In the genomic region with DNA sequence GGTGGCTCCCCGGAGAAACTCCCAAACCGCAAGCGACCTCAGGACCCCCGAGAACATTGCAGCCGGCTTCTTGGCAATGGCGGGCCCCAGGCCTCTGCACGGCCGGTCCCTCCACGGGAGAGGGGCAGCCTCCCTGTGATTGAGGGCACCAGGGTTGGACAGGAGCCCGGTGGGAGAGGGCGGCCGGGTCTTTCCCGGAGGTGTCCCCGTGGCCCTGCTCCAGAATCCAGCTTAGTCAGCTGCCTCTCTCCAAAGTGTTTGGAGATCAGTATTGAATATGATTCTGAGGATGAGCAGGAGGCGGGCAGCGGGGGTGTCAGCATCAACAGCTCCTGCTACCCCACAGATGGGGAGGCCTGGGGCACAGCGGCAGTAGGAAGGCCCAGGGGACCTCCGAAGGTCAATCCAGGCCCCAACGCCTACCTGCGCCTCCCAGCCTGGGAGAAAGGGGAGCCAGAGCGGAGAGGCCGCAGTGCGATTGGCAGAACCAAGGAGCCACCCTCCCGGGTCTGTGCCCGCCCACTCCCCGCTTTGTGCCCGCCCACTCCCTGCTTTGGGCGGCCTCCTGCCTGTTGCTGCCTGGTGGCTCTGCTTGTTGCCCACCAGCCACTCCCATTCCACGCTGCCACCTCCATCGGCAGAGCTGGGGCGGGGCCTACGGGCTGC, we compare ENCODE assay signal across 9 mouse cellular contexts. TPM values are rescaled to one million over a fixed set of nuclear protein-coding genes. Genes with fewer than 3 reads are reported as not detected.
DNase-seq lines count a peak whose midpoint lies in the region; ATAC-seq and TF ChIP-seq lines count a peak whose summit lies in the region.
"Had no signal": no experiment of that assay in that cellular context is flagged by ENCODE, and none has a peak within 500 bp of the region (broad histone marks: within the 10 kb centered on the region; RNA-seq: fewer than 3 reads in every experiment).

No protein-coding gene starts in this region.

- no peak for DNase-seq in heart, adult 8-10 months (ENCODE audit: low spot score)
- peak; percentile 77 to 81 for DNase-seq in cerebellum, postnatal 14 days
- peak; percentile 81 to 94 for DNase-seq in kidney, postnatal 25 days
- peak; percentile 76 for DNase-seq in liver, postnatal 0 days
- DNase-seq in urinary bladder, postnatal 4 days (ENCODE audit: low spot score in 2 of 2), result peak; percentile 66 to 81

- ATAC-seq in heart, embryonic 11.5 days (replicated peaks; ENCODE audit: insufficient number of reproducible peaks, low FRiP score, low TSS enrichment), result peak; percentile 28; the same call in 1 of the 2 replicates
- ATAC-seq in heart, embryonic 16.5 days (replicated peaks; ENCODE audit: extremely low read depth, insufficient read depth, low FRiP score), result peak; percentile 62; the same call in 1 of the 2 replicates
- ATAC-seq in liver, postnatal 0 days, result peak; percentile 84
- ATAC-seq in neural tube, embryonic 15.5 days (ENCODE audit: low FRiP score), result 0 out of 2 replicates have a peak, but pooled peaks have one; percentile 54

- H3K27me3 ChIP-seq in heart, embryonic 11.5 days (ENCODE audit: control insufficient read depth, insufficient read depth, low read length), result peaks cover 50% of the 10 kb centered on the region
- H3K27me3 ChIP-seq in heart, embryonic 16.5 days (ENCODE audit: control insufficient read depth, insufficient read depth, low read length), result peaks cover 13% of the 10 kb centered on the region; the same call in 1 of the 2 replicates
- peaks cover 3% of the 10 kb centered on the region; the same call in 1 of the 2 replicates for H3K27me3 ChIP-seq in liver, postnatal 0 days (ENCODE audit: insufficient read depth, low read length)
- H3K27me3 ChIP-seq in neural tube, embryonic 15.5 days (replicated peaks), result peaks cover 8% of the 10 kb centered on the region; the same call in 1 of the 2 replicates

- H3K4me3 ChIP-seq in heart, embryonic 11.5 days (ENCODE audit: low read depth, low read length), result peak overlapping the region; percentile 40
- H3K4me3 ChIP-seq in heart, embryonic 16.5 days (ENCODE audit: low read length), result peak overlapping the region; percentile 42
- H3K4me3 ChIP-seq in liver, postnatal 0 days (ENCODE audit: low read depth, low read length), result peak overlapping the region; percentile 32
- peak overlapping the region; percentile 26 for H3K4me3 ChIP-seq in neural tube, embryonic 15.5 days (replicated peaks)

- no peak for TF ChIP-seq CTCF in liver, postnatal 0 days (IDR thresholded peaks at IDR 0.05; ENCODE audit: low read depth)

- H3K27ac ChIP-seq in heart, embryonic 11.5 days (ENCODE audit: low read depth, low read length), result no peak overlapping the region
- H3K27ac ChIP-seq in heart, embryonic 16.5 days (ENCODE audit: low read length), result no peak overlapping the region
- no peak overlapping the region for H3K27ac ChIP-seq in liver, postnatal 0 days (ENCODE audit: low read depth)
- H3K27ac ChIP-seq in neural tube, embryonic 15.5 days (replicated peaks), result no peak overlapping the region

- H3K36me3 ChIP-seq in heart, embryonic 11.5 days (ENCODE audit: control insufficient read depth, insufficient read depth, low read length), result no peaks in the 10 kb centered on the region
- H3K36me3 ChIP-seq in heart, embryonic 16.5 days (ENCODE audit: control insufficient read depth, insufficient read depth), result no peaks in the 10 kb centered on the region
- H3K36me3 ChIP-seq in liver, postnatal 0 days (replicated peaks; ENCODE audit: insufficient read depth, low read length), result no peaks in the 10 kb centered on the region
- peaks cover 50% of the 10 kb centered on the region for H3K36me3 ChIP-seq in neural tube, embryonic 15.5 days

- peak overlapping the region; percentile 73 for H3K4me2 ChIP-seq in heart, embryonic 11.5 days
- peak overlapping the region; percentile 67 for H3K4me2 ChIP-seq in heart, embryonic 16.5 days (ENCODE audit: low read depth, low read length)
- H3K4me2 ChIP-seq in liver, postnatal 0 days (ENCODE audit: low read depth, low read length), result peak overlapping the region; percentile 65
- peak overlapping the region; percentile 59 for H3K4me2 ChIP-seq in neural tube, embryonic 15.5 days

- no peaks in the 10 kb centered on the region for H3K9me3 ChIP-seq in heart, embryonic 11.5 days (replicated peaks; ENCODE audit: control insufficient read depth, low read length)
- no peaks in the 10 kb centered on the region for H3K9me3 ChIP-seq in heart, embryonic 16.5 days (replicated peaks; ENCODE audit: control insufficient read depth, low read length)
- no peaks in the 10 kb centered on the region for H3K9me3 ChIP-seq in liver, postnatal 0 days (ENCODE audit: low read length)
- no peaks in the 10 kb centered on the region for H3K9me3 ChIP-seq in neural tube, embryonic 15.5 days (replicated peaks)

- H3K9ac ChIP-seq in heart, embryonic 11.5 days (ENCODE audit: low read depth, low read length), result peak overlapping the region; percentile 68
- peak overlapping the region; percentile 64 for H3K9ac ChIP-seq in heart, embryonic 16.5 days (ENCODE audit: low read length)
- no peak overlapping the region for H3K9ac ChIP-seq in liver, postnatal 0 days (replicated peaks)
- H3K9ac ChIP-seq in neural tube, embryonic 15.5 days (replicated peaks), result no peak overlapping the region; the same call in 1 of the 2 replicates

- WGBS in heart, embryonic 11.5 days (ENCODE audit: insufficient replicate concordance), result 6% methylated on average over 32 of the region's 32 CpGs
- WGBS in heart, embryonic 16.5 days, result 11% methylated on average over 30 of the region's 32 CpGs
- WGBS in liver, postnatal 0 days (ENCODE audit: insufficient replicate concordance), result 35% methylated on average over 29 of the region's 32 CpGs
- WGBS in neural tube, embryonic 15.5 days, result 14% methylated on average over 31 of the region's 32 CpGs

- peaks cover 12% of the 10 kb centered on the region for H3K4me1 ChIP-seq in heart, embryonic 11.5 days (ENCODE audit: control insufficient read depth, insufficient read depth, low read length)
- peaks cover 5% of the 10 kb centered on the region; the same call in 1 of the 2 replicates for H3K4me1 ChIP-seq in heart, embryonic 16.5 days (ENCODE audit: control insufficient read depth, insufficient read depth, low read length)
- H3K4me1 ChIP-seq in liver, postnatal 0 days (ENCODE audit: insufficient read depth), result peaks cover 10% of the 10 kb centered on the region
- peaks cover 8% of the 10 kb centered on the region; the same call in 1 of the 2 replicates for H3K4me1 ChIP-seq in neural tube, embryonic 15.5 days

- TF ChIP-seq EP300 in liver, postnatal 0 days (IDR thresholded peaks at IDR 0.05; ENCODE audit: low read depth), result no peak

RNA-seq across cellular contexts. Expression of a gene that starts 15.1 kb away (rescaled TPM):
- 6.7 and 9.4 TPM in 2 replicates for polyA plus RNA-seq in heart, embryonic 11.5 days (2014; fragmentation: Nextera tagmentation; extraction: Ambion mirVana)
- under 1 TPM in 1 of 4 experiments, not detected in 3; 0.89 TPM for total RNA-seq in heart, adult 8-10 months (2022)
- polyA plus RNA-seq in heart, embryonic 16.5 days (2015; fragmentation: Nextera tagmentation; extraction: Ambion mirVana), result 1.0 and 2.9 TPM in 2 replicates
- polyA plus RNA-seq in liver, postnatal 0 days (2015; fragmentation: Nextera tagmentation; extraction: Ambion mirVana), result 250 and 274 TPM in 2 replicates
- 0.51 and 2.5 TPM in 2 replicates for polyA plus RNA-seq in neural tube, embryonic 15.5 days (2015; fragmentation: Nextera tagmentation; extraction: Ambion mirVana)
- total RNA-seq: MEL had no signal

RNA-seq across cellular contexts. Expression of a gene that starts 17.9 kb away (rescaled TPM):
- polyA plus RNA-seq in heart, embryonic 11.5 days (2014; fragmentation: Nextera tagmentation; extraction: Ambion mirVana), result 0.72 and 1.2 TPM in 2 replicates
- total RNA-seq in heart, adult 8-10 months (2022), result under 1 TPM in 3 of 4 experiments, not detected in 1; 0.14 to 0.25 (median 0.22) TPM
- polyA plus RNA-seq in heart, embryonic 16.5 days (2015; fragmentation: Nextera tagmentation; extraction: Ambion mirVana), result 1.1 and 1.2 TPM in 2 replicates
- polyA plus RNA-seq in liver, postnatal 0 days (2015; fragmentation: Nextera tagmentation; extraction: Ambion mirVana), result 0.59 and 1.2 TPM in 2 replicates
- polyA plus RNA-seq in neural tube, embryonic 15.5 days (2015; fragmentation: Nextera tagmentation; extraction: Ambion mirVana), result 34.5 and 43.8 TPM in 2 replicates

RNA-seq across cellular contexts. Expression of a gene that starts 40.9 kb away (rescaled TPM):
- polyA plus RNA-seq in heart, embryonic 11.5 days (2014; fragmentation: Nextera tagmentation; extraction: Ambion mirVana), result 114 and 120 TPM in 2 replicates
- 10 to 100 TPM; 37.1 to 52.2 (median 38.0) TPM for total RNA-seq in heart, adult 8-10 months (2022)
- polyA plus RNA-seq in heart, embryonic 16.5 days (2015; fragmentation: Nextera tagmentation; extraction: Ambion mirVana), result 100 and 111 TPM in 2 replicates
- 114 and 120 TPM in 2 replicates for polyA plus RNA-seq in liver, postnatal 0 days (2015; fragmentation: Nextera tagmentation; extraction: Ambion mirVana)
- polyA plus RNA-seq in neural tube, embryonic 15.5 days (2015; fragmentation: Nextera tagmentation; extraction: Ambion mirVana), result 129 and 144 TPM in 2 replicates

RNA-seq across cellular contexts. Expression of a gene that starts 49.9 kb away (rescaled TPM):
- 0.34 TPM in 1 of 2 replicates, not detected in the other for polyA plus RNA-seq in heart, embryonic 11.5 days (2014; fragmentation: Nextera tagmentation; extraction: Ambion mirVana)
- total RNA-seq in heart, adult 8-10 months (2022), result not detected
- 0.92 and 1.1 TPM in 2 replicates for polyA plus RNA-seq in heart, embryonic 16.5 days (2015; fragmentation: Nextera tagmentation; extraction: Ambion mirVana)
- polyA plus RNA-seq in liver, postnatal 0 days (2015; fragmentation: Nextera tagmentation; extraction: Ambion mirVana), result not detected in 2 replicates
- polyA plus RNA-seq in neural tube, embryonic 15.5 days (2015; fragmentation: Nextera tagmentation; extraction: Ambion mirVana), result 1.0 and 2.7 TPM in 2 replicates
- total RNA-seq: MEL had no signal

Comparison
In these comparisons a context has a peak if more than half of its experiments do, and no peak if none do; other contexts are left out.
1. ATAC-seq: peak in every context shown above with its lines; median percentile 84 in liver, postnatal 0 days; 62 in heart, embryonic 16.5 days; 54 in neural tube, embryonic 15.5 days; 28 in heart, embryonic 11.5 days.
2. H3K9ac ChIP-seq: peak in heart, embryonic 11.5 days (single experiment) and heart, embryonic 16.5 days (single experiment); none in liver, postnatal 0 days (single experiment) and neural tube, embryonic 15.5 days (single experiment).
3. RNA of a gene that starts 15.1 kb away (polyA plus RNA-seq): 250 to 274 TPM in liver, postnatal 0 days; 6.7 to 9.4 TPM in heart, embryonic 11.5 days, 1.0 to 2.9 TPM in heart, embryonic 16.5 days and 0.51 to 2.5 TPM in neural tube, embryonic 15.5 days; every median in the first group is over 10 times any median in the second.
4. RNA of a gene that starts 17.9 kb away (polyA plus RNA-seq): 34.5 to 43.8 TPM in neural tube, embryonic 15.5 days; 0.59 to 1.2 TPM in liver, postnatal 0 days, 1.1 to 1.2 TPM in heart, embryonic 16.5 days and 0.72 to 1.2 TPM in heart, embryonic 11.5 days; every median in the first group is over 10 times any median in the second.
5. Peak in every context shown above with its lines, with median percentiles within 50 percentile points of each other: H3K4me2 ChIP-seq and H3K4me3 ChIP-seq.